Comparison of ENCODE assay signal across 8 mouse cellular contexts in genomic region chr11:78465568-78466180, GRCm38 (mm10). TPM values are rescaled to one million over a fixed set of nuclear protein-coding genes. Genes with fewer than 3 reads are reported as not detected.
DNase-seq lines count a peak whose midpoint lies in the region; ATAC-seq lines count a peak whose summit lies in the region.

Gene Slc46a1, plus strand, starts transcription at chr11:78465697.

- H3K36me3 ChIP-seq in intestine, embryonic 16.5 days (ENCODE audit: control insufficient read depth, insufficient read depth, low read length) = no peaks in the 10 kb centered on the region

- peak within 1 kb of the TSS; percentile 77 for H3K9ac ChIP-seq in intestine, embryonic 16.5 days (ENCODE audit: low read depth, low read length)

- WGBS in intestine, embryonic 16.5 days = under 1% methylated on average over 41 of the region's 41 CpGs

- H3K4me1 ChIP-seq in intestine, embryonic 16.5 days (ENCODE audit: control insufficient read depth, insufficient read depth, low read length) = peaks cover 22% of the 10 kb centered on the region

- no peaks in the 10 kb centered on the region for H3K27me3 ChIP-seq in intestine, embryonic 16.5 days (replicated peaks; ENCODE audit: control insufficient read depth, insufficient read depth, low read length)

- H3K4me3 ChIP-seq in intestine, embryonic 16.5 days (ENCODE audit: low read length) = peak within 1 kb of the TSS; percentile 65

- intact Hi-C loops in left cerebral cortex, postnatal 25 days (cut with DNase I) = no loop called here

- DNase-seq in adrenal gland, adult 2 months = peak; percentile 93
- peak; percentile 75 for DNase-seq in embryo, embryonic 11.5 days (ENCODE audit: low read depth, low spot score)
- peak; percentile 84 to 92 for DNase-seq in gastrocnemius, postnatal 4 days (ENCODE audit: low spot score in 2 of 2)
- peak; percentile 80 to 83 for DNase-seq in left cerebral cortex, postnatal 25 days (ENCODE audit: low spot score in 2 of 2)
- DNase-seq in mesoderm, embryonic 11.5 days (ENCODE audit: low read depth, low spot score) = peak; percentile 87
- peak; percentile 81 for DNase-seq in right cerebral cortex, postnatal 4 days
- DNase-seq in yolk sac, embryonic 10.5 days (ENCODE audit: low spot score) = peak; percentile 81

- peak within 1 kb of the TSS; percentile 69 for H3K4me2 ChIP-seq in intestine, embryonic 16.5 days (ENCODE audit: low read depth, low read length)

- H3K9me3 ChIP-seq in intestine, embryonic 16.5 days (ENCODE audit: control insufficient read depth, low read length) = peaks cover 5% of the 10 kb centered on the region; the same call in 1 of the 2 replicates

- peak within 1 kb of the TSS; percentile 82 for H3K27ac ChIP-seq in intestine, embryonic 16.5 days (ENCODE audit: low read length)

- peak; percentile 92 for ATAC-seq in intestine, embryonic 16.5 days

RNA-seq across cellular contexts. Expression of gene Slc46a1, which starts in this region (rescaled TPM):
- total RNA-seq in adrenal gland, adult 2 months (2021) = 10 to 100 TPM; 41.5 to 60.9 TPM
- 111 TPM in 2 replicates for polyA plus RNA-seq in adrenal gland, adult 2 months (2012; rRNA removed)
- total RNA-seq in gastrocnemius, postnatal 4 days (2021) = 1 to 10 TPM; 2.7 to 4.9 TPM
- polyA plus RNA-seq in intestine, embryonic 16.5 days (2015; fragmentation: Nextera tagmentation; extraction: Ambion mirVana) = 11.0 and 12.8 TPM in 2 replicates
- 10 to 100 TPM; 10.5 to 11.2 TPM for total RNA-seq in left cerebral cortex, postnatal 25 days (2021)

Comparison
In these comparisons a context has a peak if more than half of its experiments do, and no peak if none do; other contexts are left out.
1. Peak in every context shown above with its lines: DNase-seq, ATAC-seq, H3K4me3 ChIP-seq and H3K27ac ChIP-seq.